Mouse (Mus musculus): Measurements from ENCODE around the gene Klhl33.
"Not testable (repeated sequence)": the region's sequence is repeated elsewhere in the genome, so short reads cannot be mapped to it uniquely, and the experiment has no call there.

Klhl33 gene

DNA sequence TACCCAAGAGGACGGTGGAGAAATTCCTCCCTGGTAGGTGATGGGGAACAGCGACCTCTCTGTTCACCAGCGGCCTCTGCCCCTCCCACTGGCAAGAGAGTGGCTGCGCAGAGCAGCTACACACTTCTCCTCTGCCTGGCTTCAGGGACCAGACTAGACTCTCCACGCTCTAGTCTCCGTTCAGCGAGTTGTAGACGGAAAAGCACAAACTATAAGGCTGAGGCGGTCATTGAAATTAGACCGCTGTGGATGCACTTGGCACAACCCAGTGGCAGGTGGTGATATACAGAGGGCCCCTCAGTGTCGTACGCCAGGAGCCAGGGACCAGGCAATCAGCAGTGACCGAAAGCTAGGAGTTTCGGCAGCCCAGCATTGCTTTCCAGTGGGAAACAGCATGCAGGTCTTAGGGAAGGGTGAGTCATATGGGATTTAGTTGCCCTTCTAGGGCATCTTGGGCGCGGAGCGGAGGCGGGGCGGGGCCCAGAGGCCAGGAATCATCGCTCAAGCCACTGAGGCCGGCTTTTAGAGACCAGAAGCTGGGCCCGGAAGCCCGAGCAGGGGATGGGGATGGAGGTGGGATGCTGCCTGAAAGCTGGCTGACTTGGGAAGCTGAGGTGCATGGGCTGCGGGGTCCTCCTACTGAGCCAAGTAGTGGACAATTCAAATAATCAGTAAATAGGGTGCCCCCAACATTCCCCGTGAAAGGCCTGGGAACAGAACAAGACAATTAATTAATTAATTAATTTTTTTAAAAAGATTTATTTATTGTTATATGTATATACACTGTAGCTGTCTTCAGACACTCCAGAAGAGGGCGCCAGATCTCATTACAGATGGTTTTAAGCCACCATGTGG lies 6.9 kb upstream of the Klhl33 start:
- DNase-seq (ENCODE audit: low spot score in 2 of 2) = no peak

- not testable (repeated sequence) for DNase-seq (ENCODE audit: low spot score in 2 of 2)
These were observed 685 bp upstream of the Klhl33 start for GRCm38 (mm10) chr14:50897992-50898391.

DNA sequence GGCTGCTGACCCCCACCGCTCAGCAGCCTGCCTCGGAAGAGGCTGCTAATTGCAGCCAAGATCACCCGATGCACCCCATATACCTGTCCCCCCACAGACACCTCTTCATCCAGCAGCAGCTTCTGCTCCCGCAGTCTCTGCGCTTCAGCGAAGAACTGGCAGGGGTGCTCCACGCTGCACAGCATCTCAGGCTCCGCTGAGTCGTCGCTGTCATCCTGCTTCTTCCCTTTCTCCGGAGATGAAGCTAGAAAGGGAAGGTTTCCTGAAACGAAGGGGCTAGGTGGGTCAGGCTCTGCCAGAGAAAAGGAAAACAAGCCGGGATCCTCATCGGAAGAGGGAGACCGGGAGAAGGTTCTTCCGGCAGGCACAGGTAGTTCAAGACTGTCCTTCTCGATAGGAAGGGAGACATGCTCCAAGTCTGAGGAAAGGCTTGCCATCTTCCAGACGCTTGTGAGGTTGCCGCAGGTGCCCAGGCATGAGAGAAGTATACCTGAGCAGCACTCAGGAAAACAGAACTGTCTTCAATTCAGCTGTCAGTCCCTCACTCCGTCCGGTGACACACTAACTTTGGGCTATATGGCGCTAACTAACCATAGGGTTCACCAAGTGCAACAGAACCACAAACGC lies 447 bp downstream of the Klhl33 start:
- no peak for DNase-seq (ENCODE audit: low spot score in 2 of 2)

- DNase-seq (ENCODE audit: low spot score in 2 of 2) = no peak
These were observed 1.1 kb downstream of the Klhl33 start for GRCm38 (mm10) chr14:50895985-50896746.

DNA sequence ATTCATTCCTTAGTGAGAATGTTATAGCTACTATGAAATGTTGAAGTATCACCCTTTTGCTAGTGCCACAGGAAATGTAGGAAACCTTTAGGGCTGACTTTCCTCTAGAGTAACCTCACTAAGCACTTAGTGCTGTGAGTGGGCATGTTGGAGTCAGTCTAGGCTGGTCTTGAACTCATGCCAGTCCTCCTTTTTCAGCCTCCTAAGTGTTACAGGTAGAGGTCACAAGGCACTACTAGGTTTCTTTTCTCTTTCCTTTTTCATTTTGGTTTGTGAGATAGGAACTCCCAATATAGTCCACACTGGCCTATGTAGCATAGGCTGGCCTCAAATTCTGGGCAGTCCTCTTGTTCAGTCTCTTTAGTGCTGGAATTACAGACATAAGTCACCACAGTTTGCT lies 1.9 kb downstream of the Klhl33 start:
- no peak for DNase-seq (ENCODE audit: low spot score in 2 of 2)

- DNase-seq (ENCODE audit: low spot score in 2 of 2) = no peak
These were observed 4.5 kb downstream of the Klhl33 start for GRCm38 (mm10) chr14:50892541-50893459.

- DNase-seq (ENCODE audit: low spot score in 2 of 2) = no peak
These were observed 5.2 kb downstream of the Klhl33 start for GRCm38 (mm10) chr14:50892091-50892490.

DNA sequence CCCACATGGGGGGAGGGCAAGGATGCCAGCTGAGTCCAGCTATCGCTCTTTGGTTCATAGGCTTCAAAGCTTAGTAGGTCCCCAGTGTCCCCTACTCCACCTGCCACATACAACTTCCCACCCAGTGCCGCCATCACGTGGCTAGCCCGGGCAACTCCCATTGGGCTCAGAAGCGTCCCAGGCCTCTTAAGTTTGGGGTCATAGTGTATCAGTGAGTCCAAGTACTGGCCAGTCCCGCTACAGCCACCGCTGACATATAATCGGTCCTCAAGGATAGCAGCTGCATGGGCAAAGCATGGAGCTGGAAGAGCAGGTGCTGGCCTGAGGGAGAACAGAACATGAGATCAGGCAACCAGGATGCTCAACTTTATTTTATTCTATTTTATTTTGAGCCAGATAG lies 5.7 kb downstream of the Klhl33 start:
- no peak for DNase-seq (ENCODE audit: low spot score in 2 of 2)

DNA sequence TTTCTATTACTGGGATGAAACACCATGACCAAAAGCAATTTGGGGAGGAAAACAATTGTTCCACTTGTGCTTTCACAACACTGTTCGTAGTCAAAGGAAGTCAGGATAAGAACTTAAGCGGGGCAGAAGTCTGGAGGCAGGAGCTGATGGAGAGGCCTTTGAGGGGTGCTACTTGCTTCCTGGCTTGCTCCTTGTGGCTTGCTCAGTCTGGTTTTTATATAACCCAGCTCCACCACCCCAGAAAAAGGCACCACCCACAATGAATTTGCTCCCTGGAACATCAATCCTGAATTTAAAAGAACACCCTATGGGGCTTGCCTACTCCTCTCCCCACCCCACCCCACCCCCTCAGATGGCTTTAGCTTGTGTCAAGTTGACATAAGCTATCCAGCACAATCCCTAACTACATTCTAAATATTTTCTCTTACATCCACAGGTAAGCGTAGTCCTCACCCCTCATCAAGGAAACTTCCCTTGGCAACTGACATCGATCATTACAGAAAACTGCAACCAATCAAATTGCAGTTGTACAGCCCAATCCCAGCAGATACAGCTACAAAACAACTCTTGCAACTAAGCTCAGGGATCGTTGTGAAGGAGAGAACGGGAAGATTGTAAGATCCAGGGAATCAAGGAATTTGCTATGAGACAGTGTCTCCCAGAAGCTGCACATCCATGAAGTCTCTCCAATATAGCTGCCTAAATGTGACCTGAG lies 20.9 kb downstream of the Klhl33 start:
- DNase-seq (ENCODE audit: low spot score in 2 of 2) = no peak

GRCm38 (mm10) chr14:50875591-50876230 lies 21.6 kb downstream of the Klhl33 start:
- no peak for DNase-seq (ENCODE audit: low spot score in 2 of 2)

- no peak for DNase-seq (ENCODE audit: low spot score in 2 of 2)
These were observed 22.1 kb downstream of the Klhl33 start for GRCm38 (mm10) chr14:50875175-50875574.

GRCm38 (mm10) chr14:50871284-50871683 lies 26.0 kb downstream of the Klhl33 start:
- no peak for DNase-seq (ENCODE audit: low spot score in 2 of 2)

GRCm38 (mm10) chr14:50870805-50871143 lies 26.5 kb downstream of the Klhl33 start:
- DNase-seq (ENCODE audit: low spot score in 2 of 2) = no peak

GRCm38 (mm10) chr14:50869889-50870804 lies 27.2 kb downstream of the Klhl33 start, which contains the start of gene Tep1:
TSS of gene Tep1 (minus strand) at chr14:50870560.
- DNase-seq (ENCODE audit: low spot score in 2 of 2) = peak; percentile 52 to 83

- no peak for DNase-seq (ENCODE audit: low spot score in 2 of 2)
These were observed 28.7 kb downstream of the Klhl33 start for GRCm38 (mm10) chr14:50868656-50869055.

- DNase-seq (ENCODE audit: low spot score in 2 of 2) = no peak
These were observed 29.1 kb downstream of the Klhl33 start for GRCm38 (mm10) chr14:50868211-50868610.

DNA sequence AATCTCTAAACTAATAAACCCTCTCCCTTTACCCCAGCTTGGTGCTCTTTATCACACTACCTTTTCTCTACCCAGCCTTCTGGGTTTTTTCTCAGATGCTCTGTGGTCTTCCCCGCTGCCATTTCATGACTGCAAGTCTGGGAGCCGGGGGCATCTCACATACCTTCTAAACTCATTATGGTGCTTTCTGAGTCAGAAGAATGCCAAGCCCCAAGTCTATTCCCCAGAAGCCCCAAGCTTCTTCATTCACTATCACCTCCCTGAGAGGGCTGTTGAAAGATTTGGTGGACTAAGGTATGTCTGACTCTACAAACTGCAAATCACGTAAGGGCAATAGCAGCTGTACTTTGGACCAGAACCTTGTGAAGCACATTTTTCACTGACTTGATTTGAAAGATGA lies 30.3 kb downstream of the Klhl33 start:
- no peak for DNase-seq (ENCODE audit: low spot score in 2 of 2)

- not testable (repeated sequence) for DNase-seq (ENCODE audit: low spot score in 2 of 2)
These were observed 32.3 kb downstream of the Klhl33 start for GRCm38 (mm10) chr14:50865005-50865404.

DNA sequence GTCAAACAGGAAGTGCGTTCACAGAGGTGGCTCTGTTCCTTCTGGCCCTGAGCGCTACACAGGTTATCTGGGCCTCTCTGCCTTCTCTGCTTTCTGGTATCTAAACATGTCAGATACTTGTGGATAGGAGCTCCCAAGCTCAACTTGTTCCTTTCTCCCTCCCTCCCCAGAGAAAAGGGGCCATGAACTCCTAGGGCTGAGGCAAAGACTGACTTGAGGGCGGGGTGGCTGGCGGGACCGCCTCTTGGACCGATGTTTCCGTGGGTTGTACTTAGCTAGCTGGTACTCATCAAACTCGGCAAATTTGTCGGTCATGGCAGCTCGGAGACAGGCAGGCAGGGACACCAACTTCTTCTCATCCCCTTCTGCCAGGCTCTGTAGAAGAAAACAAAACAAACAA lies 34.7 kb downstream of the Klhl33 start:
- DNase-seq (ENCODE audit: low spot score in 2 of 2) = no peak

Measured in spleen, postnatal 4 days (tissue).